Mouse (Mus musculus): ENCODE measurements around the gene Atp5f1.
A peak's percentile ranks its signal among the peaks of the same experiment; 100 is the strongest.
"Not testable (repeated sequence)": the region's sequence is repeated elsewhere in the genome, so short reads cannot be mapped to it uniquely, and the experiment has no call there.

The Atp5f1 gene

DNA sequence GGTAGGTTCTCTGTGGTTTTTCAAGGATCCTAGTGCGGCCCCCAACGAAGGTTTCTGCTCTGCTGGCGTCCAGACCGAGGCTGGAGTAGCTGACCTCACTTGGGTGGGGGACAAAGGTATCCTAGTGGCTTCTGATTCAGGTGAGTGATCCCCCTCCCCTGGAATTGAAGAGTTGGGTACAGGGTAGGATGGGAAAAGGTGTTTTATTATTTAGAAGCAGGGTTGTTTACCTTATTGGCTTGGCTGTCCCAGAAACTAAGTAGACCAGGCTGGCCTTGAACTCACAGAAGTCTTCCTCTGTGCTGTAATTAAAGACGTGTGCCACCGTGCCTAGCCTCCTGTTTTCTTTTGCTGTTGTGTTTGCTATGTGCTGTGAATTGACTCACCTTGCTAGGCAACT lies at the start of gene Atp5f1:
TSS of gene Atp5f1 (minus strand) at position 101 of the 400 bp plus-strand sequence.
- no peak for DNase-seq (ENCODE audit: low spot score)

DNA sequence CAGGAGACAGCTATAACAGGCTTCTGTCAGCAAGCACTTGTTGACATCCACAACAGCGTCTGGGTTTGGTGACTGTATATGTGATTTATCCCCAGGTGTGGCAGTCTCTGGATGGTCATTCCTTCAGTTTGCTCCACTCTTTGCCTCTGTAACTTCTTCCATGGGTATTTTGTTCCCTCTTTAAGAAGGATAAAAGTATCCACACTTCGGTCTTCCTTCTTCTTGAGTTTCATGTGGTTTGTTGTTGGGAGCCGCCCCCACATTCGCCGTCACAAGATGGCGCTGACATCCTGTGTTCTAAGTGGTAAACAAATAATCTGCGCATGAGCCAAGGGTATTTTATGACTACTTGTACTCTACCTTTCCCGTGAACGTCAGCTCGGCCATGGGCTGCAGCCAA lies 43.5 kb upstream of the Atp5f1 start:
- not testable (repeated sequence) for DNase-seq (ENCODE audit: low spot score)

DNA sequence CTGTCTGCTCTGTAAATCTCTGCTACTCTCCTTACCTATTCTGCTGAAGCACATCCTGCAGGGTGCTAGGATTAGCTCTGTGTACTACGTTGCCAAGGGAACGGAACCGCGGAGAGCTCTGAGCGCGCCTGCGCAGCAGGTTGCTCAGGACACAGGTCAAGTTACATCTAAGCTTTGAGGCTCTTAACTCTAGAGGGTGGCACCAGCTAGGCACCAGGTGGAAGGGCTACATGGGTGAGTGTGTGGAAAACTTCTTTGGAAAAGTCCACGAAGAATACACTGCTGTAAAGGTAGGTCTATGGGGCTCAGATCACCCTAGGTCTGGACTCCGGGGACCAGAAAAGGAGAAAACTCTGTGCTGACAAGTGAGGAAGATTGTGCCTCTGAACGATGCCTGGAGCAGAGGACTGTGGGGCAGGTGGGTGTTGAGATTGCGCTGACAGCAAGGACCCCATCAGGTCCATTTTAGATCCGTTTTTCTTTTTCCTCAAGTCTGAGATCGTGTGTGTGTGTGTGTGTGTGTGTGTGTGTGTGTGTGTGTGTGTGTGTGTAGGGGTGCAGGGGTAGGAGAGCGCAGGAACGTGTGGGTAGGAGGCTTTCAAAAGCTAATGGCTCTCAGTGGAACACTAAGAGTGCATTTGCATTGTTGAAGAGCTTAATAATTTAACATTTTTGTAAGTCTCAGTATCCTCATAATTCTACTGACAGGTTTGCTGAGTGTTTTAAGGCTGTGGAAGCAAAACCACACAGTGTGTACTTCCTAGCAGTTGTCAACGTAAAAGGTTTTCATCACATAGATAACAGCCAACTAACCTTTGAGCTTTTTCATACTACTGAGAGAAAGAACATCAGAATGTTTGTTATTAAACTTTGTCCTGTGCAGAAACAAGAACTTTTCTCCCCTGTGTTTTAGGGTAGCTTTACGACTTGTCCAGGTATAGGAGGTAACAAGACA lies 41.8 kb upstream of the Atp5f1 start:
- DNase-seq (ENCODE audit: low spot score): no peak

DNA sequence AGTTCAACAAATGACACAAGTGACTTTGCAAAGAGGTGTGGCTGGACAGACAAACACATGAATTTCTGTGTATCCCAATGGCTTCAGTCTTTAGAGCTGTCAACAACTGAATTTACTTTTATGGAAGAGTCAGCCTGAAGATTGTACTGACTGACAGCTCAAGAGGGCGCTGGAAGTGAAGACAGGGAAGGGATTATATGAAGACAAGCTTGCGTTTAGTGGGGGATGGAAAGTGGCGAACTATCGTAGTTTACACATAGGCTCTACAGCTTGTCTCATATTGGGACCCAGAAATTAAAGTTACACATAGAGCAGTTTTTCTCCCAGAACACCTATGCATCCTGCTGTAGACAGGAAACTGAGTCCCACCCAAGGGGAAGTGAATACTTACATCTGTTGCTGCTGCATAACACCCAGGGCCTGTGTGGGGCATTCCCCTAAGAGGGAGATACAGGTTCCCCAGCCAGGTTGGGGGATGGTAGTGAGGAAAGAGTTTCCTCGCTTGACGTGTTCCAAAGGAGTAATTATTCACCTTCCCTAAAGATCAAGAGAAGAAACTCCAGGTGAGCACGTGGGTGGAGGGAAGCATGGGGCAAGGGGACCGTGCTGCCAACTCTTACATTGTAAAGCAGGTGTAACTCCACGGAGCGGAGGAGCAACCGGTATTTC lies 40.9 kb upstream of the Atp5f1 start:
- DNase-seq (ENCODE audit: low spot score): no peak

DNA sequence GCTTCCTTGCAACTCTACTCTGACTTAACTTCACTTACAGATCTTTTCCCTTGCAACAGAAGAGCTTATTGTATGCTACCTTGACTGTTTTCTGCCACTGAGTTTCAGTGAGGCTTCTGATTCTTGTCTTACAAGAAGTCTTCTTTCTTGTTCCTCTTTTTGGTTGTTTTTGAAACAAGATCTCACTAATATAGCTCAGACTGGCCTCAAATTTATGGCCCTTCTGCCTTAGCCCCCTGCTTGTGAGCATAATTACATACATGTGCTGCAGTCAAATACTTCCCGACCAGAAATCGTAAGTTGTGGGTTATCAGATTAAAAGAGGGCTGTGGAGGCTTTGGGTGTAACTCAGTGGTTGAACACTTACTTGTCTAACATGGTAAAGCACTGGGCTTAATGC lies 34.8 kb upstream of the Atp5f1 start:
- no peak for DNase-seq (ENCODE audit: low spot score)

DNA sequence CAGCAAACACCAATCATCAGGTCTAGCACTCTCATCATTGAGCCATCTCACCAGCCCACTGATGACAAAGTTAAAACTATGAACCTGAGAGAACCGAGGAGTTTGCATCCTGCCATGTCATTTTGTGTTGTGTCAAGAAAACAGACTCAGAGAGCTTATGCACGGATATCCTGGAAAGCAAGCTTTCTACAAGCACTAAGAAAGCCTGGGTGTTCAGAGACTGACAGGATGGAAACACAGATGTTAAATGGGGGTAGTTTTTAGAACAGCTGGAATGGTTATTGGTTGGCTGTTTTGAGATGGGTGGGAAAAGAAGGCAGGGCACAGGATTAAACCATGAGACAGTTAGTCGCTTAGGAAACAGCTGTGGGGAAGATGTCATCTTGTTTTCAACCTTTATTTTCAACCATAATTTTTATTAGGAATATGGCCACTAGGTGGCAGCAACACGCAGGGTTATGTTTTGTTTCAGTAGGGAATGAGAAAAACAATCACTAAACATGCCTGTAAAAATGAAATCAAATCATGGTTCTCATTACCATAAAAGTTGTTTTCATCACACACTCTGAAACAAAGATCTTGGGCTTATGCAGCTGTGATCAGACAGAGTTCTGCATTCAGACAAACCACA lies 31.9 kb upstream of the Atp5f1 start:
- peak; percentile 37 for DNase-seq (ENCODE audit: low spot score)

DNA sequence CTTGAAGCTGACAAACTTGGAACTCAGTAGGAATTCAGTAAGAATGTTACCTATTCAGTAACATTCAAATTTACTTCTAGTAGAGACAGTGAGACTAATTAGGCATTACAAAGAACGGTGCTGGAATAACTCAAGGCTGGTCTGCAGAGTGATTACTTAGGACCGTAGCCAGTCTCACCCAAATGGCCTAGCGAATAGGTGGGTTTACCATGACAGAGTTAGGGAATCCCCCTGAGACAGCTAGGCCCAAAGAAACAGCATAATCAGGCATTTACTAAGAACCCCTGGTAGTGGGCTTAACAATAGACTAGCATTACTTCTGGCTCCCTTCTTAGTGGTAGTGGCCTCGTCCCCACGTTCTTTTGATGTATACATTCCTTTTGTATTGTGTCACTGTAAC lies 29.7 kb upstream of the Atp5f1 start:
- not testable (repeated sequence) for DNase-seq (ENCODE audit: low spot score)

DNA sequence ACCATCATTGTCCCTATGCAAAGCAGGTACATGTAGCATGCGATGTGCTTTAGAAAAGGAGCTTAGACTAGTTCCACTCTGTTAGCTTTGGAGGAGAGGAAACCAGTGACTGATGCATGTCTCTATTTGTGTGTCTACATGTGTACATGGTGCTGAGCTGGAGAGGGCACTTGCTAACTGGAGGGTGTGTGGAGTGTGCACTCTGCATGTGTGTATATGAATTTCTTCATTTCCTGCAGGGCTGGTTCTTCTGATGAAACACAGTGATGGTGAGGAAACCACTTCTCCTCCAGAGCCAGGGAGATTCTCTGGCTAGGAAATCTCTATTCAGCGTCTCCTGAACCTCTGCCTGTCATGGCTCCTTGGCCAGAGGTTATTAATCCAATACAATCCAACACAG lies 14.3 kb upstream of the Atp5f1 start:
- no peak for DNase-seq (ENCODE audit: low spot score)

DNA sequence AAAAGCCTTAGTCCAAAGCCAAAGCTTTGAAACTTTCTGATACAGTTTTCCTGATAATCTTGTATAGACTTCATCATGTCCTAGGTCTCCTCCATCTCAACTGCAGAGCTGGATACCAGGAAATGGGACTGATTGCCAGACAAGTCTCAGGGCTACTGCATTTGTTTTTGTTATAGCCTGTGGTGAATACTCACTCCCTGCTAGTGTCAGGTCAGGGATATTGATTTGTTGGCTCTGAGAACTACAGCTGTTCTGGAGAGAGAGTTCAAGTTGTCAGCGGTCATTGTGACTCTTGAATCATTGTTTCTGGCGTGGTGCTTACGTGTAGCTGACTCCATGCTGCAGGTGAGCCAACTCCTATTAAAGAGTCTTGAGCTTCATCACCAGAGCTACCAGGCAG lies 13.5 kb upstream of the Atp5f1 start, which contains the start of gene Ovgp1:
TSS of gene Ovgp1 (plus strand) at position 301 of the 400 bp plus-strand sequence.
- DNase-seq (ENCODE audit: low spot score): no peak

DNA sequence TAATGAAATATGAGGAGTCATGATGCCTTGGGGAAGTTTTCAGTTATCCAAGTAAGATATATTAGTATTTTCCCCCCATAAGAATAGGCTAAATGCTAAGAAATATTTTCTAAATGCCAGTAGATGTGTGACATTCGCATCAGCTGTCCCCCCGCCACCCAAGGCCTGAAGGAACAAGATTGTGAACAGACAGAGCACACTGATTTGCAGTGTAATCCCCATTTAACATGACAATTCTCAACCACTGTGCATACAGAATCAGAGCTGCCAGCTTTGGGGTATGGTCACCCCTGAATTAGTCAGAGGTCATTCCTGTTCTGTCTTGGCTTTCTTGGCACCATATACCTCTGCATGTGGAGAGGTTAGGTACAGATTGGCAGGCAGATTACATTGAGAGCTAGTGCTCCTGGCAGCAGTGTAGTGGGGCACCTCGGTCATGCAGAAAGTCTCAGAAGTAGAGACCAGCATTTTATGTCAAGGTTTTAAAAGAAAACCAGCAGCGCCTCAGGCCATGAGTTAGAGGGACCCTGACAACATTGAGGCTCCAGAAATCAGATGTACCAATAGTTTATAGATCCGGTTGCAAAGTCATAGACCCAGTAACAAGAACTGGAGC lies 12.0 kb upstream of the Atp5f1 start:
- DNase-seq (ENCODE audit: low spot score): no peak

DNA sequence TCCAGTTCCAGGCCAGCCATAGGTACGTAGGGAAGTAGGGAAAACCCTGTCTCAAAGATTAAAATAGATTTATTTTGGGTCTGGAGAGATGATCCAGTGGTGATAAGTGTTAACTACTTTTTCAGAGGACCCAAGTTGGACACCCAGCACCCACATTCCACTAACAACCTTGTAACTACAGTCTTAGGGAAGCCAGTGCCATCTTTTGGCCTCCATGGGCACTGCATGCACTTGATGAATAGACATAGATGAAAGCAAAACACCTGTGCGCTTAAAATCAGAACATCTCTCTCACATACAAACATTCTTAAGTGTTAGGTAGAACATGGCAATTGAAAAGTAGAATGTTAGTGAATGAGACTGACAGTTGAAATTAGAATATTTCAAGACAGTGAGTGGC lies 801 bp upstream of the Atp5f1 start:
- DNase-seq (ENCODE audit: low spot score): no peak

DNA sequence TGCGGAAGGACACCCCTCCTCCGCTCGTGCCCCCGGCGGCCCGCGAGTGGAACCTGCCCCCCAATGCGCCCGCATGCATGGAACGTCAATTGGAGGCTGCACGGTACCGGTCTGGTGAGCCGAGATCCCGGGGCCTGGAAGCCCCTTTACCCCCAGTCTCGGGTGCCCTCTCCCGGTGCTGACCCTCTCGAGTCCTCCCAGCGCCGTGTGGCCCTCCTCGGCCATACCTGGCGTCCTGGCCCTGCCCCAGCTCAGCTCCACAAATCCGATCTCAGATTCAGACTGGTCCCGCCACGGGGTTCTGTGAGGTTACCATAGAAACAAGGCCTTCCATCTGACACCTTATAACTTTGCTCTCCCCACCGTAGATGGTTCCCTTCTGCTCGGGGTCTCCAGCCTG lies 314 bp downstream of the Atp5f1 start:
- DNase-seq (ENCODE audit: low spot score): no peak

DNA sequence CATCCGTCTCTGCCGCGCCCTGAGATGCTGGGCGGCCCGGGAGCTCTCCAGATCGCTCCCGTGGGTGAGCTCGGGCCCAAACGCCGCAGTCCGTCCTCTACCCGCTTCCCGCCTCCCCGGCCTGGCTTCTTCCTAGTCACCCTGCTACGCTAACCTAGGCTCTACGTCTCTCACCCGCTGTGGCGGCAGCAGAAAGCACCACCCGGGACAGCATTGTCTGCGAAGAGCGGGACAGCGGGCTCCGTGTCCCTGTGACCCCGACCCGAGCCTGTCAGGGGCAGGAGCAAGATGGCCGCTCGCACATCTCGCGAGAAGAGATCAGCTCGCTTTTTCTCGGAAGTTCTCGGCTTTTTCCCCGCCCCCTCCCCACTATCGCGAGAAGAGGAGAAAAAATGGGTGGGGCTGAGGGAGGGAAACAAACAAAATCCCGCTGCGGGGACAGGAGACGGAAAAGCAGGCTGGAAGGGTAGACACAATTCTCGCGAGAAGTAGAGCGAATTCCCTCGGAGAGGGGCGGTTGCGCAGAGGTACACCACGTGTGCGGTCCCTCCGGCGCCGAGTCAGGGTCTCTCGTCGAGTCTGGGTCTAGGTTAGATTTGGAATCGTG lies 822 bp downstream of the Atp5f1 start, which contains the start of gene Wdr77:
TSS of gene Wdr77 (plus strand) at position 396 of the 607 bp plus-strand sequence.
- peak; percentile 100 for DNase-seq (ENCODE audit: low spot score)

DNA sequence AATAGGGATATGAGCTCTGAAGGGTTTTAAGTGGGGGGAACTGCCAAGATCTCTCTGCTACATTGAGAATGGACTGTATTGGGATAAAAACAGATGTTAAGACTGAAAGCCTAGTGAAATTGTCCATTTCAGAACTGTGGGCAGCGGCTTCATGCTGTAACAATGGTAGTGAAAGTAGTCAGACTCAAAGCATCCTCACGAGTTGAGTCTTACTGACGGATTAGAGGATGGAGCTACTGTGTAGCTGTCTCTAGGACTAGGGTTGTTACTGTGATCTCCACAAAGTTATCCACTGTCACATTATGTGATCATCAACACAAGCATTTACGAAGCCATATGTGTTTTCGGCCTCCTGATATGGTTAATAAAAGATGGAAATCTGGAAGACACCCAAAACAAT lies 1.7 kb downstream of the Atp5f1 start:
- peak; percentile 35 for DNase-seq (ENCODE audit: low spot score)

DNA sequence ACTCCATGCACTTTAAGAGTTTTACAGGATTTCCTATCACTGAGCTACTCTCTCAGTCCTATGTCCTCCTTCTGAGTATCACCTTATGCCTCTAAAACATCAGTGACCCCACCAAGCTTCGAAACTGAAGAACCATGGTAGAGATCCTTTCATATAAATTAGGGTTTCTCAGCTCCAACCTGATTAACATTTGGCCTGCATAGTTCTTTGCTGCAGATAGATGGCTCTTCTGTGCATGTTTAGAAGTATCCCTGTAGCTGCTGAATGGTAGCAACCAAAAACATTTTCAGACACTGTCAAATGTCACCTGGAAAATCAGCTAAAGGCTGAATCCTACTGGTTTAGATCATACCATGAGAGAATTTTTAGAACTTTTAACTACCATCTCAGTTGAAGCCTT lies 2.7 kb downstream of the Atp5f1 start:
- no peak for DNase-seq (ENCODE audit: low spot score)

DNA sequence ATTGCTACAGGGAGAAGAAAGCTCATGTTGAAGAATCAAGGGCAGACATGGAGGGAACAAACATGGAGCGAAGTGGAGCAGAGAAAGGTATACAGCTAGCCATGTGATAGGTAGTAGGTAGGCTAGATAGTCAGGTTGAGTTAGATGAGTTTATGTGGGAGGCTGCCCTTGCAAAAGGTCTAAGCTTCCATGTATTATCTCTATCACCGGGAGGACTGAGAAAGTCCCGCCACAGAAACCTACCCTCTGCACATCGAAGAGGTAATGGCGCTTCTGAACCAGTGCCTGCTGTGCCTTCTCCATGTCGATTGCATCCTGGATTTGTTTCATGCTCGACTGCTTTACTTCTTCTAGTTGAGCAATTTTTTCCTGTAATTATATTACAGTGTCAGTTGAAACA lies 8.6 kb downstream of the Atp5f1 start:
- DNase-seq (ENCODE audit: low spot score): no peak

DNA sequence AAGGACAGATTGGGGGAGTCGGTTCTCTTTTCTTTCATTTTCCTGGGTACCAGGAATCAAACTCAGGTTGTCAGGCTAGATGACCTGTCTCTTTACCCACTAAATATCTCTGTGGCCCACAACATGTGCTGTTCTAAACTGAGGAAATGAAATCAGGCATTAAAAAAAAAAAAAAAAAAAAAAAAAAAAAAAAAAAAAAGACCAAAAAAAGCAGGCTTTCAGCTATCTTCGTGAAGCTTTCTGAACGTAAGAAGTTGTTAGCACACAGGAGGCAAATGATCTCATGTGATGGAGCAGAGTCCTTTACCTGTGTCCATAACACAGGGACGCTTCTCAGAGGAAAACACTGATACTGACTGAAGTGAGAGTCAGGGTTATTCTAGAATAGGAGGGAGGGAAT lies 23.8 kb downstream of the Atp5f1 start:
- DNase-seq (ENCODE audit: low spot score): no peak

DNA sequence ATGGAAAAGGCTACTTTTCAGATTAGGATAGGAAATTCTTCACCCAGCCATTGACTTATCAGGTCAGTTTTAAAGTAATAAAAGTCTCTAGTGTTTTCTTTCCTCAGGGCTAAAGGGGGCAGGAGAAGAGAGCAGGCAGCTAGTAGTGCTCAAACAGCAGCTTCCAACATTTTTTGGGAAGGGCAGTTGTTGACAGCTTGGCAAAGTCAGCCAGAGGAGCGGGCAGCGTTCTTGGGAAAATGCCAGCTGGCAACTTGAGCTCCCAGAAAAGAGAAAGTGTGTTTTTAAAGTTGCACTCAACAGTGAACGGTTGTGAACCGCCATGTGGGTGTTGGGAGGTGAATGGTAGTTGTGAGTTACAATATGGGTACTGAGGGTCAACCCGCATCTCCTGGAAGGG lies 24.9 kb downstream of the Atp5f1 start:
- DNase-seq (ENCODE audit: low spot score): no peak

DNA sequence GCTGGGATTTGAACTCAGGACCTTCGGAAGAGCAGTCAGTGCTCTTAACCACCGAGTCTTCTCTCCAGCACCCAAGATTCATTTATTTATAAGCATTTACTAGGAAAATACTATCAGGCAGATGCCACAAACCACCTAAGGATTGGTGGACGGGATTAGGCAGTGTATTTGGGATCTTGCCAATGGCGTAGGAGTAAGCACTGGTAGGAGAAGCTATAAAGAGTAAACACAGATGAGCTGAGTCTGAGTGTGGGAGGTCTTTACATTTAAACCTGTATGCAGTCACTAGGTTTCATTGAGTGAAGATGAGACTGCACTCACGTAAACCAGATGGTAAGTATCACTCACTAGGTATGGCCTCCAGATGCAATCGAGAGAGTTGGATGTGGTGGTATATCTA lies 26.0 kb downstream of the Atp5f1 start:
- DNase-seq (ENCODE audit: low spot score): no peak

DNA sequence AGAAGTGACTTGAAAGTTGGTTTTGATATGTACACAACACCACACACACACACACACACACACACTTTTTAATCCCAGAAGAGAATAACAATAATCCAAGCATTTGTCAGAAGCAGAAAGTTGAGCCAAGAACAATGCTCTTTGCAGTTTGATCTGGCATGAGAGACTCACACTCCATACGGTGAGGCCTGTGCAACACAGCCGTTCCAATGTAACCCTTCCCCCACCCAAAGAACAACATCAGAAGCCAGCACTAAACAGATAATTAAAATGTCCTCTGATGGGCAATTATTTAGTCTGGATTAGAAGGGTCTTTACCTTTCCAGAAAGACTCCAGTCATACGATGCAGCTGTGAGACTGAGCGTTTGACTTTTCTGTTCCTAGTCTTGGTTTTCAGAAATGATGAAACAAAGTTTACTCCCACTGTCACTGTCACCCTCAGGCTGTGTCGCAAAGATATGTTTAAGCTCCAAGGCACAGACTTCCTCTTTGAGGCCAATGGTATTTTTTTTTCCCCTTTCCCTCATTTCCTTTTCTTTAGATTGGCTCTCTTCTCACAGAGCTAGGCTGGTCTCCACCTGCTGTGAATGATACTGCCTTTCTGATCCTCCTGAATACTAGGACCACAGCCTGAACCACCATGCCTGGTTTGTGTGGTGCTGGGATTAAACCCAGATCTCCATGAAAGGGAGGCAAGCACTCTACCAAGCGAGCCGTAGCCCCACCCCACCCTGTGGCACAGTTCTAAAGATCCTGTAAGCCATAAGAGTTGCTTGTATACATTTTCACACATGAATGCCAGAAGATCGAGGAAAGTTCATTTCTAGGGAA lies 27.4 kb downstream of the Atp5f1 start, which contains the start of gene I830077J02Rik:
TSS of gene I830077J02Rik (minus strand) at position 425 of the 832 bp plus-strand sequence.
- DNase-seq (ENCODE audit: low spot score): no peak

DNA sequence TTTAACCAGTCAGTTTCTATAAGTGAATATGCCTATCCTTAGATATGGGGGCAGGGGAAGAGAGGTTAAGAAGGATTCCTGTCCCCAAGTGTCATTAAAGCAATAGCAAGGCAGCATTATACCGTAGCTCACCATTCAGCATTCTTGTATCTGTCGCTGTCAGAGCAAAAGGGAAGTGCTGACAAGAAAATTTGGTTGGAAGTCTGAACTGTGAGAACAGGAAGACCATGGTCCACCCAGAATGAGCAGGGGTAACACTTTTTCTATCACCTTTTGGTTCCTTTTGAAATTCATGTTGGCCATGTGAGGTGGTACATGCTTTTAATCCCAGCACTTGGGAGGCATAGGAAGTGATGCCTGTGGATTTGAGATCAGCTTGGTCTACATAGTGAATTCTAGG lies 28.8 kb downstream of the Atp5f1 start:
- no peak for DNase-seq (ENCODE audit: low spot score)

Measured in c-Kit-positive CD71-positive TER-119-positive erythroid progenitor cells, embryonic 14.5 days (primary cell).